ENCODE assay signal across 8 mouse cellular contexts in the genomic region with DNA sequence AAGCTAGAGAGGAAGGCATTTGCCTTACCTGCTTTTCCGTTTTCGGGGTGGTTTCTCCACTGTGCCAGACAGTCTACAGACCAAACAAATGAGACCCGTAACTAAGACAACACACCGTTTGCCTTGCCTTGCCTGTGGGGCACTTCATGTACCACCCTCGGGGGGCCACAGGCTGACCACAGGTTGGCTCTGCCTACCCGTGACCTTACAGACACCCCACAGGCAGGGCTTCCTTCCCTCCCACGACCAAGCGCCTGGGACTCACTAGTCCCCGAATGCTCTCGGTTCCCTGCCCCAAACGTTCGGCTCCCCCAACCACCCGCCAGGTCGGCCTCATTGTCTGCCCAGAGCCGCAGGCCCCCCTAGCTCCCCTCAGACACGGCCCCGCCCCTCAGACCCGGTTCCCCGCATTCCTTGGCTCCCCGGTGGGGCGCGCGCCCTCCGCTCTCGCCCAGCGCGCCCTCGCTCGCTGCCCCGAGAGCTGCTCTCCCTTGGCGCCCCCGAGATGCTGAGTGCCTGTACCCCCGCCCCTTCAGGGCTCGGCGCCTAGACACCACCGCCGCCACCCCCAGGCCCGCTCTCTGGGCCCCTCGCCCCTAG. TPM values are rescaled to one million over a fixed set of nuclear protein-coding genes. Genes with fewer than 3 reads are reported as not detected.
DNase-seq lines count a peak whose midpoint lies in the region; ATAC-seq lines count a peak whose summit lies in the region.

No protein-coding gene starts in this region.

- peaks cover 3% of the 10 kb centered on the region; the same call in 1 of the 2 replicates for H3K36me3 ChIP-seq in kidney, embryonic 15.5 days
- peaks cover 20% of the 10 kb centered on the region for H3K36me3 ChIP-seq in erythroblast, embryonic 14.5 days (ENCODE audit: control insufficient read depth)

- WGBS in kidney, embryonic 15.5 days = under 1% methylated on average over 39 of the region's 39 CpGs

- H3K4me1 ChIP-seq in kidney, embryonic 15.5 days = peaks cover 10% of the 10 kb centered on the region
- H3K4me1 ChIP-seq in erythroblast, embryonic 14.5 days (ENCODE audit: control insufficient read depth) = peaks cover 22% of the 10 kb centered on the region

- peak overlapping the region; percentile 74 for H3K4me2 ChIP-seq in kidney, embryonic 15.5 days

- peak; percentile 88 for ATAC-seq in kidney, embryonic 15.5 days (replicated peaks; ENCODE audit: low FRiP score)
- ATAC-seq in megakaryocyte-erythroid progenitor cell, adult 5-6 weeks (replicated peaks; ENCODE audit: low FRiP score, low TSS enrichment, poor library complexity, severe bottlenecking) = peak; percentile 43

- no peaks in the 10 kb centered on the region for H3K9me3 ChIP-seq in kidney, embryonic 15.5 days (replicated peaks)
- no peaks in the 10 kb centered on the region for H3K9me3 ChIP-seq in erythroblast, embryonic 14.5 days (ENCODE audit: control insufficient read depth, low read length)

- DNase-seq in kidney, adult 11 months = no peak
- DNase-seq in WW6 (ENCODE audit: low read depth, low spot score) = peak; percentile 28
- DNase-seq in kidney, postnatal 36 days = peak; percentile 19 to 54
- DNase-seq in testis, postnatal 10 days (ENCODE audit: low spot score) = peak; percentile 78
- DNase-seq in adrenal gland, adult 8-10 months = no peak

- H3K27me3 ChIP-seq in kidney, embryonic 15.5 days = no peaks in the 10 kb centered on the region
- H3K27me3 ChIP-seq in erythroblast, embryonic 14.5 days (ENCODE audit: control insufficient read depth) = no peaks in the 10 kb centered on the region

- peak overlapping the region; percentile 85 for H3K9ac ChIP-seq in kidney, embryonic 15.5 days

- peak overlapping the region; percentile 80 for H3K4me3 ChIP-seq in kidney, embryonic 15.5 days (replicated peaks)
- peak overlapping the region; percentile 94 for H3K4me3 ChIP-seq in erythroblast, embryonic 14.5 days (replicated peaks)

- H3K27ac ChIP-seq in kidney, embryonic 15.5 days = peak overlapping the region; percentile 95

RNA-seq across cellular contexts. Expression of gene Scai, which starts 0.5 kb away (rescaled TPM):
- 10.1 and 10.7 TPM in 2 replicates for polyA plus RNA-seq in kidney, embryonic 15.5 days (2015; fragmentation: Nextera tagmentation; extraction: Ambion mirVana)
- 0.30 and 1.1 TPM in 2 replicates for polyA plus RNA-seq in erythroblast, embryonic 14.5 days (2012)
- 6.6 and 24.4 TPM in 2 replicates for total RNA-seq in megakaryocyte-erythroid progenitor cell, adult 5-6 weeks (2014; fragmentation: Nextera tagmentation)
- 6.0 and 12.0 TPM in 2 replicates for total RNA-seq in megakaryocyte-erythroid progenitor cell, adult 5-6 weeks (2017)
- 10 to 100 TPM in 2 of 4 experiments, 1 to 10 TPM in 2; 7.0 to 17.9 (median 13.1) TPM for total RNA-seq in adrenal gland, adult 8-10 months (2022)

RNA-seq across cellular contexts. Expression of gene Ppp6c, which starts 36.2 kb away (rescaled TPM):
- 70.8 and 79.5 TPM in 2 replicates for polyA plus RNA-seq in kidney, embryonic 15.5 days (2015; fragmentation: Nextera tagmentation; extraction: Ambion mirVana)
- 0.44 and 0.60 TPM in 2 replicates for polyA plus RNA-seq in erythroblast, embryonic 14.5 days (2012)
- 53.6 and 71.1 TPM in 2 replicates for total RNA-seq in megakaryocyte-erythroid progenitor cell, adult 5-6 weeks (2014; fragmentation: Nextera tagmentation)
- total RNA-seq in megakaryocyte-erythroid progenitor cell, adult 5-6 weeks (2017) = 80.9 TPM in 2 replicates
- total RNA-seq in adrenal gland, adult 8-10 months (2022) = 10 to 100 TPM; 77.8 to 98.3 (median 95.7) TPM

Comparison
In these comparisons a context has a peak if more than half of its experiments do, and no peak if none do; other contexts are left out.
1. DNase-seq: peak in WW6 (single experiment), kidney, postnatal 36 days (2 of 2) and testis, postnatal 10 days (single experiment); none in kidney, adult 11 months (single experiment) and adrenal gland, adult 8-10 months (single experiment).